Mouse (Mus musculus): Measurements from ENCODE around the gene Crispld2. TPM values are rescaled to one million over a fixed set of nuclear protein-coding genes. Genes with fewer than 3 reads are reported as not detected.

Crispld2 gene
- polyA plus RNA-seq, 1 experiment, result 7.6 TPM

DNA sequence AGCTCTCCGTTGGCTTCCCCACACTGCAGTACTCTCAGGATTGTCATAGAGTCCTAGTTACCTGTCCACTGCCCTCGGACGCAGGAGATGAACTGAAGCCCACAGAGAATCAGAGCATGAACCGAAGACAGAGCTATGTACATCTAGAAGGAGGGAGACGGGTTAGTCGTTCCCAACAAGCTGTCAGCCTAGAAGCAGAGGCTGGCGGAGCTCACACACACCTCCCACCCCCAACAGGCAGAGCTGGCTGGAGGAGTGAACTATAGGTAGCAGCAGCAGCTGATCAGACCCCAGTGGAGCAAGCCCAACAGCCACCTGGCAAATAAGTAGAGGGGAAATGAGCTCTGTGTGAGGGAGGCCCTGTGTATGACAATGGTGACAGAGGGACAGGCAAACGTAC is 92.5 kb downstream of the Crispld2 start:
- WGBS, result 96% methylated on average over 8 of the region's 8 CpGs
- TF ChIP-seq CTCF (IDR thresholded peaks at IDR 0.05; ENCODE audit: borderline replicate concordance, control insufficient read depth, extremely low read depth, insufficient read depth, low read length, poor library complexity) (no peak), POLR2A (IDR thresholded peaks at IDR 0.05; ENCODE audit: control insufficient read depth, extremely low read depth, insufficient read depth, low read length, poor library complexity) (no peak)
- Histone ChIP-seq H3K36me3 (ENCODE audit: control insufficient read depth, insufficient read depth, low read length) (peaks cover 61% of the 10 kb centered on the region), H3K4me1 (replicated peaks; ENCODE audit: control insufficient read depth, insufficient read depth, low read length) (no peaks in the 10 kb centered on the region), H3K27ac (ENCODE audit: control insufficient read depth, insufficient read depth, low read length) (no peak overlapping the region), H3K27me3 (ENCODE audit: control insufficient read depth, insufficient read depth, low read length) (no peaks in the 10 kb centered on the region), H3K4me3 (ENCODE audit: control insufficient read depth, insufficient read depth, low read length) (no peak overlapping the region)
- no peak for DNase-seq

- H3K4me1 ChIP-seq (replicated peaks; ENCODE audit: control insufficient read depth, insufficient read depth, low read length), result no peaks in the 10 kb centered on the region
- no peaks in the 10 kb centered on the region for H3K27me3 ChIP-seq (ENCODE audit: control insufficient read depth, insufficient read depth, low read length)
- TF ChIP-seq CTCF (IDR thresholded peaks at IDR 0.05; ENCODE audit: borderline replicate concordance, control insufficient read depth, extremely low read depth, insufficient read depth, low read length, poor library complexity) (no peak), POLR2A (IDR thresholded peaks at IDR 0.05; ENCODE audit: control insufficient read depth, extremely low read depth, insufficient read depth, low read length, poor library complexity) (no peak)
- peaks cover 56% of the 10 kb centered on the region for H3K36me3 ChIP-seq (ENCODE audit: control insufficient read depth, insufficient read depth, low read length)
- no peak overlapping the region for H3K27ac ChIP-seq (ENCODE audit: control insufficient read depth, insufficient read depth, low read length)
- 97% methylated on average over 7 of the region's 7 CpGs for WGBS
- DNase-seq, result no peak
- no peak overlapping the region for H3K4me3 ChIP-seq (ENCODE audit: control insufficient read depth, insufficient read depth, low read length)
Observed at GRCm38 (mm10) chr8:120089511-120089910, 97.3 kb downstream of the Crispld2 start.

DNA sequence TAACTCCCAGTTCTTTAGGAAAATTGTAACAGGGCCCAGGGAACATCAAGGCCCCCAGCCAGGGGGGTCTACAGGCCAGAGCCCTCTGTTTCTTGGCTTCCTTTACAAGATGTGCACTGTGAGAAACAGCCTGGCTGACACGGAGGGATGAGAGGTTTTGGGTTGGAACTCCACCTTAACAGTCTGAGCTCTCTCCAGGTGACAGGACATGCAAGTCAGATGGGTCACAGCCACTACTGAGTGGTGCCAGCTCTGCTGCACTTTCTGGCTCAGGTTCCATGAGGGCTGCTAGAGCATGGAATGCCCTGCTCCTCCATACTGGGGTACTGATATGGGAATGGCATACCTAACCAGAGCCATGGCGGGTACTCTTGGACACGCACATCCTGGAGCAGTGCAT is 98.8 kb downstream of the Crispld2 start:
- no peak for DNase-seq
- peaks cover 44% of the 10 kb centered on the region for H3K36me3 ChIP-seq (ENCODE audit: control insufficient read depth, insufficient read depth, low read length)
- no peak overlapping the region for H3K4me3 ChIP-seq (ENCODE audit: control insufficient read depth, insufficient read depth, low read length)
- 92% methylated on average over 3 of the region's 3 CpGs for WGBS
- no peak for TF ChIP-seq POLR2A (IDR thresholded peaks at IDR 0.05; ENCODE audit: control insufficient read depth, extremely low read depth, insufficient read depth, low read length, poor library complexity)
- TF ChIP-seq CTCF (IDR thresholded peaks at IDR 0.05; ENCODE audit: borderline replicate concordance, control insufficient read depth, extremely low read depth, insufficient read depth, low read length, poor library complexity), result no peak
- 0 out of 2 replicates have a peak, but pooled peaks cover 2% of the 10 kb centered on the region for H3K4me1 ChIP-seq (replicated peaks; ENCODE audit: control insufficient read depth, insufficient read depth, low read length)
- no peak overlapping the region for H3K27ac ChIP-seq (ENCODE audit: control insufficient read depth, insufficient read depth, low read length)
- H3K27me3 ChIP-seq (ENCODE audit: control insufficient read depth, insufficient read depth, low read length), result no peaks in the 10 kb centered on the region

DNA sequence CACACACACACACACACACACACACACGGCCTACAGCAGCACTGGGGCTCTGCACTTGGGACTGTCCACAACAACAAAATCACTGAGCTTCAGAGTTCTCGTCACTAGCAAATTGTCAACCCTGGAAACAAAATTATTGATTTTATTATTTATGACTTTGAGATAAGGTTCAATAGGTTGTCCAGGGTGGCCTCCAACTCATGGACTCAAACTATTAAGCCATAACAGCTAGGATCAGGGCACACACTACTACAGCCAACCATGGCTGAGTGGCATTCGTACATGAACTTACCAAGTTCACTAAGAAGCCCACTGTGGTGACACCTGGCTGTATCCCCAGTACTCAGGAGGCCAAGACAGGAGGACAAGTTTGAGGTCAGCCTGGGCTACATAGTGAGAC is 100.9 kb downstream of the Crispld2 start:
- Histone ChIP-seq H3K27ac (ENCODE audit: control insufficient read depth, insufficient read depth, low read length) (no peak overlapping the region), H3K27me3 (ENCODE audit: control insufficient read depth, insufficient read depth, low read length) (no peaks in the 10 kb centered on the region), H3K4me3 (ENCODE audit: control insufficient read depth, insufficient read depth, low read length) (no peak overlapping the region), H3K4me1 (replicated peaks; ENCODE audit: control insufficient read depth, insufficient read depth, low read length) (0 out of 2 replicates have a peak, but pooled peaks cover 3% of the 10 kb centered on the region), H3K36me3 (ENCODE audit: control insufficient read depth, insufficient read depth, low read length) (peaks cover 23% of the 10 kb centered on the region)
- DNase-seq, result no peak
- TF ChIP-seq POLR2A (IDR thresholded peaks at IDR 0.05; ENCODE audit: control insufficient read depth, extremely low read depth, insufficient read depth, low read length, poor library complexity) (no peak), CTCF (IDR thresholded peaks at IDR 0.05; ENCODE audit: borderline replicate concordance, control insufficient read depth, extremely low read depth, insufficient read depth, low read length, poor library complexity) (no peak)
- 98% methylated on average over 3 of the region's 3 CpGs for WGBS

- Histone ChIP-seq H3K4me1 (replicated peaks; ENCODE audit: control insufficient read depth, insufficient read depth, low read length) (0 out of 2 replicates have a peak, but pooled peaks cover 3% of the 10 kb centered on the region), H3K27me3 (ENCODE audit: control insufficient read depth, insufficient read depth, low read length) (no peaks in the 10 kb centered on the region), H3K36me3 (ENCODE audit: control insufficient read depth, insufficient read depth, low read length) (peaks cover 17% of the 10 kb centered on the region), H3K27ac (ENCODE audit: control insufficient read depth, insufficient read depth, low read length) (no peak overlapping the region), H3K4me3 (ENCODE audit: control insufficient read depth, insufficient read depth, low read length) (no peak overlapping the region)
- 93% methylated on average over 10 of the region's 10 CpGs for WGBS
- no peak for DNase-seq
- TF ChIP-seq CTCF (IDR thresholded peaks at IDR 0.05; ENCODE audit: borderline replicate concordance, control insufficient read depth, extremely low read depth, insufficient read depth, low read length, poor library complexity) (no peak), POLR2A (IDR thresholded peaks at IDR 0.05; ENCODE audit: control insufficient read depth, extremely low read depth, insufficient read depth, low read length, poor library complexity) (no peak)
Observed at GRCm38 (mm10) chr8:120094801-120095200, 102.6 kb downstream of the Crispld2 start.

DNA sequence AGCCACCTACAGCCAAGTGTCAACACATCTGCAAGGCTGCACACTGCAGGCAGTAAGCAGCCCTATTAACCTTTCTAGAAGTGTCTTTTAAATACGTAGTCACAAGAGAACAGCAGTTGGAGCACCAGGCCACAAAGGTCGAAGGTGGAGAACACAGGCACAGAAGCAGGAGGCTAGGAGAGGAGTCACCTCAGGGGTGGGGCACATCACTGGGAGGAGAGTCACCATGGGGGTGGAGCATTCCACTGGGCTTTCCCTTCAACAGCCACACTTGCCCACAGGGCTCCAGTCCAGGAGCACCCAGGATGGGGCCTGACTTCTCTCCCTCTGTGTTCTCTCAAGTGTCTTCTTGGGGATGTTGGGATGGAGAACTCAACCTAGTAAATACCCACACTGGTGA is 104.2 kb downstream of the Crispld2 start:
- Histone ChIP-seq H3K27me3 (ENCODE audit: control insufficient read depth, insufficient read depth, low read length) (no peaks in the 10 kb centered on the region), H3K27ac (ENCODE audit: control insufficient read depth, insufficient read depth, low read length) (no peak overlapping the region), H3K4me3 (ENCODE audit: control insufficient read depth, insufficient read depth, low read length) (no peak overlapping the region), H3K36me3 (ENCODE audit: control insufficient read depth, insufficient read depth, low read length) (peaks cover 14% of the 10 kb centered on the region), H3K4me1 (replicated peaks; ENCODE audit: control insufficient read depth, insufficient read depth, low read length) (peaks cover 8% of the 10 kb centered on the region; the same call in 1 of the 2 replicates)
- DNase-seq, result no peak
- 89% methylated on average over 2 of the region's 2 CpGs for WGBS
- TF ChIP-seq CTCF (IDR thresholded peaks at IDR 0.05; ENCODE audit: borderline replicate concordance, control insufficient read depth, extremely low read depth, insufficient read depth, low read length, poor library complexity), result no peak
- no peak for TF ChIP-seq POLR2A (IDR thresholded peaks at IDR 0.05; ENCODE audit: control insufficient read depth, extremely low read depth, insufficient read depth, low read length, poor library complexity)
